Mouse (Mus musculus): Measurements from ENCODE around the gene Slc35d1. TPM values are rescaled to one million over a fixed set of nuclear protein-coding genes. Genes with fewer than 3 reads are reported as not detected.
"Not testable (repeated sequence)": the region's sequence is repeated elsewhere in the genome, so short reads cannot be mapped to it uniquely, and the experiment has no call there.

Slc35d1 gene
- total RNA-seq, 2 experiments from 2014 or later = 5.0 to 20.6 TPM

GRCm38 (mm10) chr4:103188786-103189640, 26.0 kb downstream of the Slc35d1 start:
- ATAC-seq (replicated peaks; ENCODE audit: poor library complexity, severe bottlenecking) = no peak

GRCm38 (mm10) chr4:103180300-103180888, 34.6 kb downstream of the Slc35d1 start:
- no peak for ATAC-seq (replicated peaks; ENCODE audit: poor library complexity, severe bottlenecking)

- ATAC-seq (replicated peaks; ENCODE audit: poor library complexity, severe bottlenecking) = no peak
Observed at GRCm38 (mm10) chr4:103179581-103179980, 35.4 kb downstream of the Slc35d1 start.

GRCm38 (mm10) chr4:103178635-103179318, 36.2 kb downstream of the Slc35d1 start:
- ATAC-seq (replicated peaks; ENCODE audit: poor library complexity, severe bottlenecking) = no peak

GRCm38 (mm10) chr4:103177681-103178080, 37.3 kb downstream of the Slc35d1 start:
- ATAC-seq (replicated peaks; ENCODE audit: poor library complexity, severe bottlenecking) = no peak

- ATAC-seq (replicated peaks; ENCODE audit: poor library complexity, severe bottlenecking) = no peak
Observed at GRCm38 (mm10) chr4:103174001-103174400, 41.0 kb downstream of the Slc35d1 start.

- ATAC-seq (replicated peaks; ENCODE audit: poor library complexity, severe bottlenecking) = no peak
Observed at GRCm38 (mm10) chr4:103173507-103173906, 41.5 kb downstream of the Slc35d1 start.

- no peak for ATAC-seq (replicated peaks; ENCODE audit: poor library complexity, severe bottlenecking)
Observed at GRCm38 (mm10) chr4:103171256-103171655, 43.7 kb downstream of the Slc35d1 start.

GRCm38 (mm10) chr4:103166198-103166597, 48.8 kb downstream of the Slc35d1 start:
- not testable (repeated sequence) for ATAC-seq (replicated peaks; ENCODE audit: poor library complexity, severe bottlenecking)

- ATAC-seq (replicated peaks; ENCODE audit: poor library complexity, severe bottlenecking) = no peak
Observed at GRCm38 (mm10) chr4:103158781-103159180, 56.2 kb downstream of the Slc35d1 start.

GRCm38 (mm10) chr4:103151946-103152345, 63.0 kb downstream of the Slc35d1 start:
- ATAC-seq (replicated peaks; ENCODE audit: poor library complexity, severe bottlenecking) = no peak

- ATAC-seq (replicated peaks; ENCODE audit: poor library complexity, severe bottlenecking) = peak; percentile 55; the same call in 1 of the 2 replicates
Observed at GRCm38 (mm10) chr4:103146339-103146738, 68.6 kb downstream of the Slc35d1 start.

- ATAC-seq (replicated peaks; ENCODE audit: poor library complexity, severe bottlenecking) = 0 out of 2 replicates have a peak, but pooled peaks have one; percentile 25
Observed at GRCm38 (mm10) chr4:103136946-103137345, 78.0 kb downstream of the Slc35d1 start.

- no peak for ATAC-seq (replicated peaks; ENCODE audit: poor library complexity, severe bottlenecking)
Observed at GRCm38 (mm10) chr4:103126533-103126932, 88.4 kb downstream of the Slc35d1 start.

GRCm38 (mm10) chr4:103123606-103124005, 91.4 kb downstream of the Slc35d1 start:
- no peak for ATAC-seq (replicated peaks; ENCODE audit: poor library complexity, severe bottlenecking)

GRCm38 (mm10) chr4:103123086-103123485, 91.9 kb downstream of the Slc35d1 start:
- ATAC-seq (replicated peaks; ENCODE audit: poor library complexity, severe bottlenecking) = peak; percentile 40

- 0 out of 2 replicates have a peak, but pooled peaks have one; percentile 10 for ATAC-seq (replicated peaks; ENCODE audit: poor library complexity, severe bottlenecking)
Observed at GRCm38 (mm10) chr4:103120874-103121389, 94.0 kb downstream of the Slc35d1 start.

All from granulocyte monocyte progenitor cell, adult 5-6 weeks (primary cell).